Mouse (Mus musculus) midbrain, embryonic 15.5 days (tissue): ENCODE data around the gene Aig1. TPM values are rescaled to one million over a fixed set of nuclear protein-coding genes. Genes with fewer than 3 reads are reported as not detected.
A peak's percentile ranks its signal among the peaks of the same experiment; 100 is the strongest.

ENCODE experiments used
- ATAC-seq: fragments of 200-750 bp; cut with Nextera tagmentation; replicated peaks from 2 replicates; pipeline ENCODE4 v1.8.0; 2017; ENCODE audit warnings: moderate TSS enrichment
- H3K27ac ChIP-seq: fragments of 300-500 bp; sonication (generic); 2 replicates; pipeline ENCODE4 v1.5.1; 2015; ENCODE audit warnings: mild to moderate bottlenecking, inconsistent platforms
- H3K27me3 ChIP-seq: fragments of 300-500 bp; sonication (generic); replicated peaks from 2 replicates; pipeline ENCODE4 v1.6.1; 2015; ENCODE audit warnings: inconsistent platforms
- H3K36me3 ChIP-seq: fragments of 300-500 bp; sonication (generic); replicated peaks from 2 replicates; pipeline ENCODE4 v1.6.1; 2015; ENCODE audit warnings: inconsistent platforms
- H3K4me1 ChIP-seq: fragments of 300-500 bp; sonication (generic); 2 replicates; pipeline ENCODE4 v1.6.1; 2015; ENCODE audit warnings: inconsistent platforms
- H3K4me2 ChIP-seq: fragments of 300-500 bp; sonication (generic); 2 replicates; pipeline ENCODE4 v1.6.1; 2015; ENCODE audit warnings: inconsistent platforms, mild to moderate bottlenecking, moderate library complexity
- H3K4me3 ChIP-seq: fragments of 300-500 bp; sonication (generic); 2 replicates; pipeline ENCODE4 v1.5.1; 2015; ENCODE audit warnings: mild to moderate bottlenecking, inconsistent platforms
- H3K9ac ChIP-seq: fragments of 300-500 bp; sonication (generic); 2 replicates; pipeline ENCODE4 v1.6.1; 2015; ENCODE audit warnings: mild to moderate bottlenecking, inconsistent platforms
- H3K9me3 ChIP-seq: fragments of 300-500 bp; sonication (generic); 2 replicates; pipeline ENCODE4 v1.6.1; 2016; ENCODE audit warnings: inconsistent platforms
- WGBS: fragments of 180-500 bp; shearing (Covaris S2); methylation state at CpG from one replicate; pipeline ENCODE4 v1.1.7; 2015; ENCODE audit warnings: mixed read lengths; 5-methylcytosine and 5-hydroxymethylcytosine counted together
- polyA plus RNA-seq: library from polyadenylated mRNA; unstranded; fragments of >200 nt; fragmentation: Nextera tagmentation; extraction: Ambion mirVana; gene quantifications from 2 replicates; pipeline ENCODE4 v1.2.1, GENCODE M21; 2015

Aig1 gene
- polyA plus RNA-seq, 1 experiment from 2014 or later: 90.1 TPM

DNA sequence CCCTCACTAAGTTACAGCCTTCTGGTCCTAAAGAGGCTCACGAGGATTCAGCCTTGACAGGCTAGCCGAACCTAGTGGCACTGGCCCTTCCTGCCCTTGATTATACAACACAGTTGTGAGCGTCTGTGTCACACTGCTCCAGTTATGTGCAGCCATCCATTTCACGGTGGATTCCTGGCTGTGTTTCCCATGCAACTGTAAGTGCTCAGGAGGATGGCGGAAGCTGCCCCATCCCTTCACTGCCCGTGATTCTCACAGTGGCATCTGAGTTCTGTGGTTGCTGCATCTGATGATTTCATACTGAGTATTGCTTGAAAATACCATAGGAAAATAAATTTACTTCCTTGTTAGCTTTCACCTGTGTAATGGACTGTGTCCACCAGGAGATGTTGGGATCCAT, 101.7 kb downstream of the Aig1 start:
- H3K4me1 ChIP-seq: no peaks in the 10 kb centered on the region
- H3K4me3 ChIP-seq: no peak overlapping the region
- H3K9ac ChIP-seq: no peak overlapping the region
- no peak overlapping the region for H3K4me2 ChIP-seq
- no peaks in the 10 kb centered on the region for H3K9me3 ChIP-seq
- no peaks in the 10 kb centered on the region for H3K27me3 ChIP-seq
- no peak overlapping the region for H3K27ac ChIP-seq
- WGBS: 72% methylated on average over 6 of the region's 6 CpGs
- ATAC-seq: no peak
- H3K36me3 ChIP-seq: no peaks in the 10 kb centered on the region

DNA sequence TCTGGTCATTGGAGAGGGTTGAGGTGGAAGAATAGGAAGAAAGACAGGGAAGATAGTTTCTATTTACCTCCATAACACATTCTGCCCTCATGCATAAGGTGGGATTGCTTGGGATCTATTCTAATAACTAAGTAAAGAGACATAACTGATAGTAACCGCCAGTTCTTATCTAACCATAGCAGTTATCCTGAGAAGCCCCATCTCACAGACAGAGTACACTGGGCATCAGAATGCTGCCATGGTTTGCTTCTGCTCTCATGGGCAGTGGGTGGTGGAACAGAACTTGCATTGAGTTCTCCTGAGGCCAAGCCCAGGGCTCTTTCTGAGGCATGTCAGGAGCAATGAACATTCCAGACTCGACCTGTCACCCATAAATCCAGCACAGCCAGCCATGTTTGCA, 105.6 kb downstream of the Aig1 start:
- no peak overlapping the region for H3K9ac ChIP-seq
- H3K4me1 ChIP-seq: no peaks in the 10 kb centered on the region
- H3K27me3 ChIP-seq: no peaks in the 10 kb centered on the region
- no peaks in the 10 kb centered on the region for H3K9me3 ChIP-seq
- H3K4me2 ChIP-seq: no peak overlapping the region
- no peaks in the 10 kb centered on the region for H3K36me3 ChIP-seq
- no peak overlapping the region for H3K27ac ChIP-seq
- no peak overlapping the region for H3K4me3 ChIP-seq
- ATAC-seq: no peak
- WGBS: 83% methylated on average over 2 of the region's 2 CpGs

DNA sequence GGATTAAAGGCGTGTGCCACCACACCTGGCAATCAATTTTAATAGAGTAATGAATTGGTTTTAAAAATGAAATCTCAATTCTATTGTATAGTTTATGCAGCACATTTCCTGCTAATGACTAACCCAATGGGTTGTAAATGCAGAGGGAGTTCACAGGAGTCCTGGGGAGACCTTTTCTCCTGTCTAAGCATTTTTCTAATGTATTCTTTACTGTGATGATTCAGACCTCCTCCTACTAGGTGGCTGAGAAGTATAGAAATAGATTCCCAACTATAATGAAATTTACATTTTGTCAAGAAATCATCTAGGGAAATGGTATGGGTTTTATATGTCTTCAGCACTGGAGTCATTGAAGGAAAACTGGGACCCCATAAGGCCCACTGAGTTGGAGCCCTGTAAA, 114.1 kb downstream of the Aig1 start:
- Histone ChIP-seq H3K27me3 (no peaks in the 10 kb centered on the region), H3K4me1 (no peaks in the 10 kb centered on the region), H3K9ac (no peak overlapping the region), H3K4me2 (no peak overlapping the region), H3K27ac (no peak overlapping the region), H3K4me3 (no peak overlapping the region), H3K9me3 (no peaks in the 10 kb centered on the region), H3K36me3 (no peaks in the 10 kb centered on the region)
- ATAC-seq: no peak
- 96% methylated on average over 1 of the region's 1 CpGs for WGBS

DNA sequence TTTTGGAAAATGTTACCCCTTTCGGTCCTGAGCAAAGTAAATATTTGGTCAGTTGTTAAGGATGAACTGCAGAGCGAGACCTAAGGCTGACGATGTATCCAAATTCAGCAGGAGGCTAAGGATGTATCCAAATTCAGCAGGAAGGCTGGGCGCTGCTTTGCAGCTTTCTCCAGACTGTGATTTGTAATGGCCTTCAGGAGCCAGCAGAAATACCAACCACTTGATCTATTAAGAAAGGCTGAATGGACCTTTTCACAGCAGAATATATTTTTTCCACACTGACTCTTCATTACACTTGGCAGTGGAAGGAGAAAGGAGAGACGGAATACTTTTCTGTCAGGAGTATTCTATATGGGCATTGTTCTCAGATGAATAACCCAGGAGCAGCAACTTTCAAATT, 115.0 kb downstream of the Aig1 start:
- no peak for ATAC-seq
- no peak overlapping the region for H3K27ac ChIP-seq
- WGBS: 76% methylated on average over 5 of the region's 5 CpGs
- H3K9ac ChIP-seq: no peak overlapping the region
- no peaks in the 10 kb centered on the region for H3K9me3 ChIP-seq
- no peaks in the 10 kb centered on the region for H3K4me1 ChIP-seq
- no peaks in the 10 kb centered on the region for H3K36me3 ChIP-seq
- H3K27me3 ChIP-seq: no peaks in the 10 kb centered on the region
- no peak overlapping the region for H3K4me2 ChIP-seq
- no peak overlapping the region for H3K4me3 ChIP-seq

DNA sequence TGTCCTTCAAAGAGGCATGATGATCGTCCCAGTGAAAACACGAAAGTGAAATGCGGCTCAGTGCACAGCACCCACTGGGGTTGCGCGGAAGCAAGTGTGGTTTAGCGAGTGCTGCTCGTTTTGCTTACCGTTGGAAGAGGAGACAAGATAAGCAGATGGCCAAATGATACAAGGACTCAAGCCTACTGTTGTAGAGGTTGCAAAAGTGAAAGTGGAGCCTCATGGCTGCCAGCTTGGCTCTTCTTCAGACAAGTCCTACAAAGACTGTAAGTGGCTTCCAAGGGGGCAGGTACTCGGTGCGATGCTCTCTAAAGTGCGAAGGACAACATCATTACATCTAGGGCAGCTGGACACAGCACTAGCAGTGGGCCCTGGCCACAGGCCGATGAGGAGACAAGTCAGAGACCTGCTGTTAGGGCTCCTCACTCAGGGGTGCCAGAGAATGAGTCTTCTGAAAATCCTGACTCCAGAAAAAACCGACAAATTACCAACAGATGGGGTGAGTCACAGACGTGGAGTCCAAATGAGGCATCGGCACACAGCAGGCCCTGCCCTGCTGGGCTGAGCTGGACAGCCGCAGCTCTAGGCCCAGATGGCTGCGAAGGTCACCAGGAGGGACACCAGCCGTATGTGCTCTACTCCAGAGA, 129.2 kb downstream of the Aig1 start:
- 92% methylated on average over 18 of the region's 18 CpGs for WGBS
- H3K27ac ChIP-seq: no peak overlapping the region
- no peak for ATAC-seq

DNA sequence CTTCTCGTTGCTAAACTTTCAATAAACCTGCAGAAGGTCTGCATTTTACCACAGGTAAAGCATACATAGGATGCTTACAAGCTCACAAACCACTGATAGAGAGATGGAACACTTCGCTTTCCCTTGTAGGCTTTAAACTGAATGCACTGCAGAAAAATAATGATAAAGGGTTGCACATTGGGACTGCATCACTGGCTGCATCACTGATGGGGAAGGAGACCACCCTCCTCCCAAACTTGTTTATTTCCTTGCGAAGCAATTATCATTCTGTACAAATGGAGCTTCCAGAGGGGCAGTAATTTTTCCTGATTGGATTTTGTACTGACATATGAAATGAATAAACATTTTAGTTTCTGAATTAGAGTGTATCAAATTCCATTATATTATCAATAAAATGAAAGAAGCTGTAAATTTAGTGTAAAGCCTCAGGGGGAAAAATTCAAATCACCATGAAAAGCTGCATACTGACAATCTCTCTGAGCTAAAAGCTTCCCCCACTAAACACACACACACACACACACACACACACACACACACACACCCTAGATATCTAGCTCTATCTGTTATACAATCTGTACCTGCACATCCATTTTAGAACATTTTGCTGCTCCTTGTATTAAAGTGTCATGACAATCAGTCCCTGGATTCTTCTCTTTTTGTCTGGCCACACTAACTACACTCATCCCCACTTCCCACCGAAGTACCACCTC, 138.6 kb downstream of the Aig1 start:
- no peak overlapping the region for H3K4me3 ChIP-seq
- ATAC-seq: no peak
- no peak overlapping the region for H3K4me2 ChIP-seq
- no peak overlapping the region for H3K27ac ChIP-seq
- H3K9me3 ChIP-seq: no peaks in the 10 kb centered on the region
- no peaks in the 10 kb centered on the region for H3K36me3 ChIP-seq
- H3K27me3 ChIP-seq: no peaks in the 10 kb centered on the region
- H3K4me1 ChIP-seq: no peaks in the 10 kb centered on the region
- 92% methylated on average over 4 of the region's 4 CpGs for whole genome bisulfite sequencing
- no peak overlapping the region for H3K9ac ChIP-seq

More for the DNA sequence above, 129.2 kb downstream of the Aig1 start:
- Histone ChIP-seq H3K27me3 (no peaks in the 10 kb centered on the region), H3K4me3 (no peak overlapping the region), H3K4me2 (no peak overlapping the region), H3K9me3 (no peaks in the 10 kb centered on the region), H3K9ac (no peak overlapping the region), H3K4me1 (no peaks in the 10 kb centered on the region), H3K36me3 (no peaks in the 10 kb centered on the region)

DNA sequence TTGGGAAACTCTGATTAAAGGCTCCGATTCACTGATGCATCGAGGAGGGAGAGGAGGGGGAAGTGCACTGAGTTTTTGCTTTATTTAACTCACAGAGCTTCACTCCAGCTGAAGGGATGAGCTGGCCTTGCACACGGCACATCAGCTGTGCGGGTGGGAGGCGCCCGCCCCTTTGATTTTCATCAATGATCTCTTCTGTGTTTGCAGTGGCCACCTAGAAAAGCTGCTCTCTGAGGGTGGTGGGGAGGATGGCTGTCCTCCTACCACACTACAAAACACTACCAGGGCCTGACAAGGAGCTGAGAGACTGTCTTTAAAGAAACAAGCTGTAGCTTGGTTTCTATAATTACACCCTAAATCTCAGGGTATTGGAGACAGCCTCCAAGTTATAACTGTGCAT, 141.1 kb downstream of the Aig1 start:
- WGBS: 62% methylated on average over 6 of the region's 6 CpGs
- Histone ChIP-seq H3K9me3 (no peaks in the 10 kb centered on the region), H3K36me3 (no peaks in the 10 kb centered on the region), H3K27me3 (no peaks in the 10 kb centered on the region), H3K4me3 (no peak overlapping the region), H3K27ac (no peak overlapping the region), H3K4me2 (no peak overlapping the region), H3K4me1 (no peaks in the 10 kb centered on the region), H3K9ac (no peak overlapping the region)
- ATAC-seq: no peak

DNA sequence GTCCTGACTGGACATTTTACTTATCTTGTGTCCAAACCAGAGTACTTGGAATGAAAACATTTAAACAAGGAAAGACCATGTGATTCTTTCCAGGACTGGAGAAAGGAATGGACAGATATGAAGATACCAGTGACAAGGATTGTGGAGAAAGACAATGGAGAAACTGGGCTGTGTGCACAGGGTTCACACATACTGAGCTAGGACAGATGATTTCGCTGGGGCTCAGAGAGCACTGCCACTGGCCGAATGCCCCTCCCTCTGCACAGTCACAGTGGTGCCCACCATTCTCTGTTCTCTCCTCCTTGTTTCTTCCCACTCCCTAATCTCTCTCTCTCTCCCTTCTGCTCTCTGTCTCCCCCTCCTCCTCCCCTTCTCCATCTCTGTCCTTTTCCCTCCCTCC, 142.6 kb downstream of the Aig1 start:
- no peaks in the 10 kb centered on the region for H3K36me3 ChIP-seq
- WGBS: 69% methylated on average over 2 of the region's 2 CpGs
- H3K27ac ChIP-seq: no peak overlapping the region
- no peak overlapping the region for H3K9ac ChIP-seq
- 0 out of 2 replicates have a peak, but pooled peaks have one; percentile 25 for ATAC-seq
- H3K4me3 ChIP-seq: no peak overlapping the region
- H3K4me1 ChIP-seq: no peaks in the 10 kb centered on the region
- no peak overlapping the region for H3K4me2 ChIP-seq
- H3K9me3 ChIP-seq: no peaks in the 10 kb centered on the region
- H3K27me3 ChIP-seq: no peaks in the 10 kb centered on the region

DNA sequence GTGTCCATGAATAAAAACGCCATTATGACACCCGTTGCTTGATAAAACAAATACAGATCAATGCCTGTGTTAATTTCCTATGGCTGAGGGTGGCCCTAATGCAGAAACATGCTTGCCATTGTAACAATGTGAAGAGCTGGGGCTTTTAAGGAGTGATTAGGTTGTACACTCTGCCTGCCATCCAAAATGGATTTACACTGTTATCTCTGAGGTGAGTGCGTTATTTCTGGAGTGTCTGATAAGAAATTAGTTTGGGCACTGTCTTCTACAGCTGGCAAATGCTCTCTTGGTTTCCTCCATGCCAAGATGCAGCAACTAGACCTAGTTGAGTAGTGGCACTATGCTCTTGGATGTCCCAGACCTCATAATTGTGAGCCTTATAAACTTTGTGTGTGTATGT, 143.5 kb downstream of the Aig1 start:
- H3K27ac ChIP-seq: no peak overlapping the region
- 91% methylated on average over 3 of the region's 3 CpGs for WGBS
- no peaks in the 10 kb centered on the region for H3K27me3 ChIP-seq
- ATAC-seq: no peak
- H3K4me2 ChIP-seq: no peak overlapping the region
- no peak overlapping the region for H3K4me3 ChIP-seq
- H3K9ac ChIP-seq: no peak overlapping the region
- H3K36me3 ChIP-seq: no peaks in the 10 kb centered on the region
- no peaks in the 10 kb centered on the region for H3K4me1 ChIP-seq
- H3K9me3 ChIP-seq: no peaks in the 10 kb centered on the region

DNA sequence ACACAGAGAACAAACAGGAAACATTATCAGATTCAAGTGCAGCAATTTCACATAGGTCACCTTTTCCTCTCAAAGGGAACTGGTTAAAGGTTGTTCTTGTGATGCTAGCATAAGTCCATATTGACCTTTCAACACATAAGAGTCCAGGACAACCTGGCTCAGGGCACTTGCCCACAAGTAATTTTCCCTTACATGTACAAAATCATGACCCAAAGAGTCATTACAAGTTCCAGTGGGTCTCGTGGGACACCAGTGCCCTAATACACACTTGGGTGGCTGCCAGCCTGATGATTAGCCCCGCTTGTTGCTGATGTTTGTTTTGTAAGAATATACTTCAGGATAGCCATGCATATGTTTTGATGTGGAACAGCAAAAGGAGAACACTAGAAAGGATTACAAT, 152.6 kb downstream of the Aig1 start:
- WGBS: 48% methylated on average over 2 of the region's 2 CpGs
- H3K27ac ChIP-seq: no peak overlapping the region
- H3K9ac ChIP-seq: no peak overlapping the region
- H3K27me3 ChIP-seq: no peaks in the 10 kb centered on the region
- no peaks in the 10 kb centered on the region for H3K36me3 ChIP-seq
- ATAC-seq: no peak
- no peak overlapping the region for H3K4me3 ChIP-seq
- peaks cover 9% of the 10 kb centered on the region for H3K4me1 ChIP-seq
- H3K9me3 ChIP-seq: no peaks in the 10 kb centered on the region
- H3K4me2 ChIP-seq: no peak overlapping the region

DNA sequence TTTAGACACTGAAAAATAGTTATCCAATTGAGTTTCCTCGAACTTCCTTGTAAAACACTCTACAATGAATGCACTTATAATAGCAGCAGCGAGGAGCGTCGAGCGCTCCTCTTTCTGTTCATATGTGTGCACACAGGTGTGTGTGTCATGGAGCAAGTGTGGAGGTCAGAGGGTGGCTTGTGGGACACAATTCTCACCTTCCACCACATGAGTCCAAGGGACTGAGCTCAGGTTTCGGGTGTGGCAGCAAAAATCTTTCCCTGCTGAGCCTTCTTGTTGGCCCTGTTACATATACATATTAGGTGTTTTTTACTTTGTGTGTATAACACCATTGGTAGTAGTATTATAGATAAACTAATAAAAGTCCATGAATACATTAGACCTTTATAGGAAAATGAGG, 153.2 kb downstream of the Aig1 start:
- Histone ChIP-seq H3K36me3 (no peaks in the 10 kb centered on the region), H3K9me3 (no peaks in the 10 kb centered on the region), H3K9ac (no peak overlapping the region), H3K27ac (no peak overlapping the region), H3K4me1 (peaks cover 9% of the 10 kb centered on the region), H3K4me2 (no peak overlapping the region), H3K4me3 (no peak overlapping the region), H3K27me3 (no peaks in the 10 kb centered on the region)
- no peak for ATAC-seq
- 90% methylated on average over 6 of the region's 6 CpGs for WGBS

DNA sequence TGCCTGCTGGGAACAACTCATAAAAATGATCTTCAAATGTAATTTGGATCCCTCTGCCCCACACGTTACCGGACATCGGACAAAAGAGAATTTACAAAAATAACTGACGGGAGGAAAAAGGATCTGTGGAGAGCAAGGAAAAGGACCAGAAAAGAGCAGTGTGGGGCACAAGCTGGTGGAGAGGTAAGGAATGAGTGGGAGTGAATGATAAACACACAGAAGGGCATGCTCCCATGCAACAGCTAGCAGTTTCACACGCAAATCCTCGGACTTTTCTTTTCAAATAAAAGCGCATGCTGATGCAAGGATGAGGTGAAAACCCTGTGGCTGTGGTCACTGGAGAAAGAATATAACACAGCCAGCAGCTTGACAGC, 153.9 kb downstream of the Aig1 start:
- Histone ChIP-seq H3K9ac (no peak overlapping the region), H3K4me2 (0 out of 2 replicates have a peak overlapping the region, but pooled peaks have one; percentile 0), H3K9me3 (no peaks in the 10 kb centered on the region), H3K27me3 (no peaks in the 10 kb centered on the region), H3K36me3 (no peaks in the 10 kb centered on the region), H3K4me3 (no peak overlapping the region), H3K4me1 (peaks cover 9% of the 10 kb centered on the region), H3K27ac (peak overlapping the region; percentile 35; the same call in 1 of the 2 replicates)
- ATAC-seq: peak; percentile 16; the same call in 1 of the 2 replicates
- 27% methylated on average over 7 of the region's 7 CpGs for WGBS
